Mouse (Mus musculus) c-Kit-negative CD71-positive TER-119-positive erythroid progenitor cells, embryonic 14.5 days (primary cell): Measurements from ENCODE around the gene Plekhg4.

ENCODE experiments used
- DNase-seq: peaks from one replicate; pipeline ENCODE4 v3.0.0-alpha.2; 2013; ENCODE audit warnings: low read depth, low spot score

Plekhg4 gene

GRCm38 (mm10) chr8:105403467-105403866 is 30.4 kb downstream of the Plekhg4 start:
- no peak for DNase-seq

- no peak for DNase-seq
These were observed 31.4 kb downstream of the Plekhg4 start for GRCm38 (mm10) chr8:105404496-105404895.

GRCm38 (mm10) chr8:105406416-105406815 is 33.3 kb downstream of the Plekhg4 start:
- no peak for DNase-seq

GRCm38 (mm10) chr8:105408331-105408730 is 35.3 kb downstream of the Plekhg4 start:
- no peak for DNase-seq

GRCm38 (mm10) chr8:105409947-105410346 is 36.9 kb downstream of the Plekhg4 start:
- DNase-seq, result no peak

- DNase-seq, result no peak
These were observed 40.3 kb downstream of the Plekhg4 start, which contains the start of the genes Kctd19 and Lrrc36 for GRCm38 (mm10) chr8:105413391-105413790. Kctd19 (minus strand) TSS chr8:105413502. Lrrc36 (plus strand) TSS chr8:105413571.

GRCm38 (mm10) chr8:105418992-105419391 is 45.9 kb downstream of the Plekhg4 start:
- no peak for DNase-seq

- DNase-seq, result no peak
These were observed 46.7 kb downstream of the Plekhg4 start for GRCm38 (mm10) chr8:105419800-105420199.

- no peak for DNase-seq
These were observed 48.9 kb downstream of the Plekhg4 start for GRCm38 (mm10) chr8:105422006-105422405.

GRCm38 (mm10) chr8:105426878-105427277 is 53.8 kb downstream of the Plekhg4 start:
- DNase-seq, result no peak

GRCm38 (mm10) chr8:105431743-105432515 is 58.9 kb downstream of the Plekhg4 start:
- no peak for DNase-seq
